7 mouse cellular contexts compared by ENCODE assay signal in the genomic region with DNA sequence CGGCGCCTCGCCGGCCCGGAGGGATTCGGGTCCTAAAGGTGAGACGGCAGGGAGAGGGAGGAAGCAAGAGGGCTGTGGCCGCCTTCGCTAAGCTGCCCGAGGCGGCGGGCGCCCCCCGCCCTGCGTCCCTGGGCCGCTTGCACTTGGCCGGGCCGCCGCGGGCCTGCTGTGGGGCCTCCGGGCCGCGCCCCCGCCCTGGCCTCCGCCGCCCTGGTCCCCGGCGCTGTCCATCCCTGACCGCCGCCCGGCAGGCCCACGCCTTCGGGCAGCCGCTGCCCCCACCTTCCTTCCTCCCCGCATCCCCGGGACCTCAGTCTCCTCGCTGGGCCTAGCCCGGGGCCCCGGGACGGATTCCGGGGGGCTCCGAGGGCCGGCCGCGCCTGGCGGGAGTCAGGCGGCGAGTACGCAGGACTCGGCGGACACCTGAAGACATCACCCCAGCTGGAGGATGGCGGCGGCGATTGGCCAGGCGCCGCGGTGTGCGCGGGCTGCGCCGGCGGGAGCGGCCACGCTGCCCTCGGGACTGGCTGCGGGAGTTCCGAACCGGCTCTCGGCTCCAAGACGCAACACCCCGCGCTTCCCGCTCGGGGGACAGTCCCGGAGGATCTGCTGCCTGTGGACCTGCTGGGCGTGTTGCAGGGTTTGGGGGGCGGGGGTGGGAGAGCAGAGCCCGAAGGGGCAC. TPM values are rescaled to one million over a fixed set of nuclear protein-coding genes. Genes with fewer than 3 reads are reported as not detected.
A peak's percentile ranks its signal among the peaks of the same experiment; 100 is the strongest.
DNase-seq lines count a peak whose midpoint lies in the region; ATAC-seq and TF ChIP-seq lines count a peak whose summit lies in the region.

No protein-coding gene starts in this region.

- H3K4me1 ChIP-seq in ES-Bruce4 (ENCODE audit: control insufficient read depth, insufficient read depth, low read length) = no peaks in the 10 kb centered on the region
- H3K4me1 ChIP-seq in embryonic facial prominence, embryonic 12.5 days = 0 out of 2 replicates have a peak, but pooled peaks cover 5% of the 10 kb centered on the region

- peak overlapping the region; percentile 77 for H3K4me2 ChIP-seq in embryonic facial prominence, embryonic 12.5 days (replicated peaks)

- H3K27ac ChIP-seq in ES-Bruce4 (ENCODE audit: insufficient read depth, low read length) = no peak overlapping the region
- peak overlapping the region; percentile 93 for H3K27ac ChIP-seq in embryonic facial prominence, embryonic 12.5 days

- H3K9me3 ChIP-seq in ES-Bruce4 (replicated peaks; ENCODE audit: control insufficient read depth, insufficient read depth, low read length, poor library complexity, severe bottlenecking) = no peaks in the 10 kb centered on the region
- no peaks in the 10 kb centered on the region for H3K9me3 ChIP-seq in embryonic facial prominence, embryonic 12.5 days

- TF ChIP-seq CTCF in ES-Bruce4 (IDR thresholded peaks at IDR 0.05; ENCODE audit: low read depth, low read length) = no peak

- H3K36me3 ChIP-seq in ES-Bruce4 (ENCODE audit: control insufficient read depth, insufficient read depth, low read length, poor library complexity, severe bottlenecking) = no peaks in the 10 kb centered on the region
- 0 out of 2 replicates have a peak, but pooled peaks cover 6% of the 10 kb centered on the region for H3K36me3 ChIP-seq in embryonic facial prominence, embryonic 12.5 days

- peak; percentile 66 for DNase-seq in adrenal gland, postnatal 14 days
- DNase-seq in heart, postnatal 25 days (ENCODE audit: low spot score) = peak; percentile 29
- peak; percentile 17 to 53 for DNase-seq in layer of hippocampus, postnatal 25 days (ENCODE audit: extremely low spot score in 1 of 2, low spot score in 1 of 2)
- peak; percentile 53 for DNase-seq in lung, postnatal 10 days
- peak; percentile 25 for DNase-seq in retina, postnatal 7 days (ENCODE audit: low read depth, low spot score)

- peak overlapping the region; percentile 73 for H3K4me3 ChIP-seq in ES-Bruce4 (ENCODE audit: low read depth, low read length)
- H3K4me3 ChIP-seq in embryonic facial prominence, embryonic 12.5 days = peak overlapping the region; percentile 94

- intact Hi-C loops in heart, postnatal 25 days (cut with DNase I) = loop anchor here (5.0 kb wide), 2 partner anchors 48 to 92 kb away; partner anchors contain the start of gene Ap1g1

- TF ChIP-seq POLR2A in ES-Bruce4 (IDR thresholded peaks at IDR 0.05; ENCODE audit: insufficient read depth, low read length) = no peak

- peak; percentile 82 for ATAC-seq in embryonic facial prominence, embryonic 12.5 days (ENCODE audit: insufficient number of reproducible peaks, insufficient read depth, low FRiP score, low TSS enrichment)

- under 1% methylated on average over 75 of the region's 78 CpGs for WGBS in embryonic facial prominence, embryonic 12.5 days

- peak overlapping the region; percentile 95 for H3K9ac ChIP-seq in ES-Bruce4 (ENCODE audit: low read depth, poor library complexity, severe bottlenecking)
- peak overlapping the region; percentile 95 for H3K9ac ChIP-seq in embryonic facial prominence, embryonic 12.5 days

- H3K27me3 ChIP-seq in ES-Bruce4 (ENCODE audit: control insufficient read depth, insufficient read depth, low read length, poor library complexity, severe bottlenecking) = no peaks in the 10 kb centered on the region
- H3K27me3 ChIP-seq in embryonic facial prominence, embryonic 12.5 days = no peaks in the 10 kb centered on the region

- TF ChIP-seq EP300 in ES-Bruce4 (IDR thresholded peaks at IDR 0.05; ENCODE audit: insufficient read depth, low read depth, low read length) = no peak

RNA-seq across cellular contexts. Expression of gene Phlpp2, which starts 0.5 kb away (rescaled TPM):
- 8.6 and 10.2 TPM in 2 replicates for polyA plus RNA-seq in ES-Bruce4 (2011; ENCODE audit: insufficient read depth, insufficient read length, low read depth, missing spikeins)
- 9.6 and 10.1 TPM in 2 replicates for total RNA-seq in adrenal gland, postnatal 14 days (2021)
- polyA plus RNA-seq in embryonic facial prominence, embryonic 12.5 days (2016; fragmentation: Nextera tagmentation; extraction: Ambion mirVana) = 4.2 TPM in 2 replicates
- total RNA-seq in heart, postnatal 25 days (2021) = 1 to 10 TPM; 4.0 to 4.7 TPM
- total RNA-seq in layer of hippocampus, postnatal 25 days (2021) = 10 to 100 TPM; 22.8 to 23.3 TPM
